Mouse (Mus musculus) layer of hippocampus, postnatal 36 days (tissue): ENCODE measurements at regions not wholly inside any gene's neighbourhood (a gene's known extent, or its start where the extent isn't known, plus 50 kb on each side); places are given as distances from the start of the nearest gene placed in this dataset.

Experiments
- DNase-seq, 2 experiments: peaks; one replicate each; pipeline ENCODE4 v3.0.0; 2022

- DNase-seq: no peak
These were observed 61.2 kb upstream of the Ctnnb1 start for GRCm38 (mm10) chr9:120867861-120868260.

- no peak for DNase-seq
These were observed 60.7 kb upstream of the Ctnnb1 start for GRCm38 (mm10) chr9:120868330-120868729.

- peak; percentile 63 to 66 for DNase-seq
These were observed 59.5 kb upstream of the Ctnnb1 start for GRCm38 (mm10) chr9:120869432-120870081.

- DNase-seq: no peak
These were observed 55.7 kb upstream of the Ctnnb1 start for GRCm38 (mm10) chr9:120873293-120873692.

GRCm38 (mm10) chr9:120874416-120874976 lies 54.5 kb upstream of the Ctnnb1 start:
- DNase-seq: no peak

- no peak for DNase-seq
These were observed 51.9 kb upstream of the Ctnnb1 start for GRCm38 (mm10) chr9:120877101-120877500.
